Mouse (Mus musculus) liver, adult 2 months (tissue): ENCODE results near the gene Nmu. TPM values are rescaled to one million over a fixed set of nuclear protein-coding genes. Genes with fewer than 3 reads are reported as not detected.

Source experiments
- DNase-seq: peaks from one replicate; pipeline ENCODE4 v3.0.0-alpha.2; 2011; ENCODE audit warnings: low read depth, low spot score; ENCODE audit errors: extremely low read depth
- H3K27ac ChIP-seq: fragments of 200-500 bp; replicated peaks from 2 replicates; pipeline ENCODE4 v1.5.1; 2012; ENCODE audit warnings: low read depth, mild to moderate bottlenecking, control low read depth, inconsistent platforms, low read length; ENCODE audit not compliant: insufficient read depth
- H3K27me3 ChIP-seq: fragments of 200-500 bp; 2 replicates; pipeline ENCODE4 v1.6.1; 2012; ENCODE audit warnings: mild to moderate bottlenecking, moderate library complexity, low read length, inconsistent platforms; ENCODE audit not compliant: control insufficient read depth, insufficient read depth
- H3K36me3 ChIP-seq: fragments of 200-500 bp; 2 replicates; pipeline ENCODE4 v1.6.1; 2012; ENCODE audit warnings: low read length, inconsistent platforms; ENCODE audit not compliant: control insufficient read depth, insufficient read depth
- H3K4me1 ChIP-seq: fragments of 200-500 bp; 2 replicates; pipeline ENCODE4 v1.6.1; 2011; ENCODE audit warnings: low read length; ENCODE audit not compliant: control insufficient read depth, insufficient read depth
- H3K4me3 ChIP-seq: fragments of 200-500 bp; 2 replicates; pipeline ENCODE4 v1.5.1; 2011; ENCODE audit warnings: low read depth, mild to moderate bottlenecking, control low read depth, low read length, moderate library complexity; ENCODE audit not compliant: insufficient read depth
- H3K79me2 ChIP-seq: fragments of 200-500 bp; 2 replicates; pipeline ENCODE4 v1.6.1; 2012; ENCODE audit warnings: inconsistent platforms, mild to moderate bottlenecking, low read length, moderate library complexity; ENCODE audit not compliant: control insufficient read depth, insufficient read depth
- H3K9ac ChIP-seq: fragments of 200-500 bp; 2 replicates; pipeline ENCODE4 v1.6.1; 2012; ENCODE audit warnings: low read depth, mild to moderate bottlenecking, control low read depth, inconsistent platforms, low read length
- CTCF ChIP-seq: fragments of 200-500 bp; IDR thresholded peaks from 2 replicates; pipeline ENCODE4 v1.5.1; 2011; ENCODE audit warnings: low read depth, low read length, control low read depth
- POLR2A ChIP-seq: fragments of 200-500 bp; IDR thresholded peaks from 2 replicates; pipeline ENCODE4 v1.6.1; 2011; ENCODE audit warnings: low read length, control low read depth; ENCODE audit not compliant: insufficient read depth; ENCODE audit errors: extremely low read depth
- WGBS: fragments of 180-500 bp; shearing (Covaris S2); methylation state at CpG from one replicate; pipeline ENCODE4 v1.1.7; 2018; 5-methylcytosine and 5-hydroxymethylcytosine counted together
- polyA plus RNA-seq: library from polyadenylated mRNA; depleted of rRNA; stranded (reverse); fragments of >200 nt; gene quantifications from 2 replicates; pipeline ENCODE4 v1.2.3, GENCODE M21; 2012
- total RNA-seq: library from RNA; depleted of rRNA; stranded (reverse); fragments of >200 nt; gene quantifications from 2 replicates; pipeline ENCODE4 v1.2.3, GENCODE M21; 2014

Gene Nmu
- total and polyA plus RNA-seq, 2 experiments = not detected

DNA sequence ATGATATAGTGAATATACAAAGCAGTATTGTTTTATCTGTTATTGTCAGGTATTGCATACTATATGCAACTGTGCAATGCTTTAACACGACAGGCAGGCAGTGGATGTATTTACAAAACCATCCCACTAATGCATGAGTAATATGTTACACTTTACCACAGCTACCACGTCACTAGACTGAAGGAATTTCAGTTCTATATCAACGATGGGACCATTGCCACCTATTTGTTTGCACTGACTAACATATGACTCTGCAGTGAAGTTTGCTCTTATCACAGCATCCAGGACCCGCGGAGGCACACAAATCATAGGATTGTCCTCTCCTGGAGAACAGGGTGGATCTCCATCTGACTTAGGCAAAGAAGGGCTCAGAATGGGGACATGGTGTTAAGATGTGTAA lies 18.2 kb upstream of the Nmu start:
- no peak overlapping the region for H3K4me3 ChIP-seq
- 68% methylated on average over 5 of the region's 5 CpGs for WGBS
- H3K27me3 ChIP-seq = no peaks in the 10 kb centered on the region
- no peaks in the 10 kb centered on the region for H3K79me2 ChIP-seq
- no peak overlapping the region for H3K27ac ChIP-seq
- H3K4me1 ChIP-seq = no peaks in the 10 kb centered on the region
- TF ChIP-seq CTCF (no peak), POLR2A (no peak)
- H3K9ac ChIP-seq = no peak overlapping the region
- DNase-seq = no peak
- no peaks in the 10 kb centered on the region for H3K36me3 ChIP-seq

- Histone ChIP-seq H3K27ac (no peak overlapping the region), H3K4me1 (no peaks in the 10 kb centered on the region), H3K79me2 (no peaks in the 10 kb centered on the region), H3K4me3 (no peak overlapping the region), H3K27me3 (no peaks in the 10 kb centered on the region), H3K36me3 (no peaks in the 10 kb centered on the region), H3K9ac (no peak overlapping the region)
- 47% methylated on average over 3 of the region's 3 CpGs for WGBS
- DNase-seq = no peak
- TF ChIP-seq POLR2A = no peak
- TF ChIP-seq CTCF = no peak
These were observed 15.6 kb upstream of the Nmu start for GRCm38 (mm10) chr5:76379216-76379615.

DNA sequence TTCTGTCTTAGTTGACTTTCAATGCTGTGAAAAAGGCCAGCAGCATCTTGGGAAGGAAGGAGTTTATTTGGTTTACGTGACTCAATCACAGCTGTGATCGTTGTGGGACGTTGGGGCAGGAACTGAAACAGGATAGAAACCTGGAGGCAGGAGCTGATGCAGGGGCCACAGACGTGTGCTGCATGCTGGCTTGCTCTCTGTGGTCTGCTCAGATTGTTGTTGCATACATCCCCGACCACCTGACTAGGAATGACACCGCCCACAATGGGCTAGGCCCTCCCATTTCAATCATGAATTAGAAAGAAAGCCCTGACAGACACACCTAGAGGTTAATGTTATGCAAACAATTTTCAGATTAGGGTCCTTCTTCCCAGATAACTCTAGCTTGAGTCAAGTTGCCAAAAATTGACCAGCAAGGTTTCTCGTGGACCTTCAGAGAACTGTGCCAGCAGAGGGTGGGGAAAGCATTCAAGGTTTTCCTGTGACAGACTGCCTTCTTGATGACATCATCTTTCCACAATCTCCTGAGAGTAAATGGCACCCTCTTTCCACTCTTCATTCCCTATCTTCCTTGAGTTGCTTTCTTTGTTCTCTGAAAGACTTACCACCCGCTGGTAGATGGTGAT lies 5.7 kb upstream of the Nmu start:
- DNase-seq = no peak
- Histone ChIP-seq H3K4me1 (no peaks in the 10 kb centered on the region), H3K9ac (no peak overlapping the region), H3K79me2 (no peaks in the 10 kb centered on the region), H3K36me3 (no peaks in the 10 kb centered on the region), H3K4me3 (no peak overlapping the region), H3K27me3 (no peaks in the 10 kb centered on the region), H3K27ac (no peak overlapping the region)
- TF ChIP-seq POLR2A (no peak), CTCF (no peak)
- 73% methylated on average over 8 of the region's 8 CpGs for WGBS

GRCm38 (mm10) chr5:76365406-76365805 lies 1.8 kb upstream of the Nmu start:
- no peak overlapping the region for H3K4me3 ChIP-seq
- WGBS = 40% methylated on average over 5 of the region's 5 CpGs
- peaks cover 5% of the 10 kb centered on the region; the same call in 1 of the 2 replicates for H3K27me3 ChIP-seq
- no peak overlapping the region for H3K9ac ChIP-seq
- H3K79me2 ChIP-seq = no peaks in the 10 kb centered on the region
- DNase-seq = no peak
- TF ChIP-seq POLR2A (no peak), CTCF (no peak)
- H3K27ac ChIP-seq = no peak overlapping the region
- H3K36me3 ChIP-seq = no peaks in the 10 kb centered on the region
- H3K4me1 ChIP-seq = no peaks in the 10 kb centered on the region

- Histone ChIP-seq H3K79me2 (no peaks in the 10 kb centered on the region), H3K9ac (no peak overlapping the region), H3K4me3 (no peak overlapping the region), H3K4me1 (no peaks in the 10 kb centered on the region), H3K27me3 (peaks cover 5% of the 10 kb centered on the region; the same call in 1 of the 2 replicates), H3K27ac (no peak overlapping the region), H3K36me3 (no peaks in the 10 kb centered on the region)
- DNase-seq = no peak
- TF ChIP-seq CTCF = no peak
- no peak for TF ChIP-seq POLR2A
- WGBS = 84% methylated on average over 4 of the region's 4 CpGs
These were observed 2.8 kb downstream of the Nmu start for GRCm38 (mm10) chr5:76360786-76361185.

DNA sequence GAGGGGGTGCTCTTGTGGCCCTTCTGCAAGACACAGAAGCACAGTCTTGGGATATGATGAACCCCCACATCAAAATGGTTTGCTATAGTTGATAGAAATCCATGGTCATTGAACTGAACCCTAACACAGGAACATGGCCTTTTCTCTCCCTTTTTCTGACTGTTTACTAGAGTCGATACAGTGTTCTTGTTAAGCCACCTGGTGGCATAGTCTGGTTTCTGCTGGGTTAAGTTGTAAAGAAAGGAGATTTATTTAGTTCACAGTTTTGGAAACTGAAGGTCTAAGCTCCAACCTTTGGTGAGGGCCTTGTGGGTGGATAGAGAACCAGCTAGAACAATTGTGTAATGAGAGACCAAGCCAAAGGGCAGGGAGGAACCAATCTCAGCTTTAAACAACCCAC lies 3.5 kb downstream of the Nmu start:
- Histone ChIP-seq H3K27ac (no peak overlapping the region), H3K4me1 (no peaks in the 10 kb centered on the region), H3K27me3 (peaks cover 5% of the 10 kb centered on the region; the same call in 1 of the 2 replicates), H3K4me3 (no peak overlapping the region), H3K36me3 (no peaks in the 10 kb centered on the region), H3K79me2 (no peaks in the 10 kb centered on the region), H3K9ac (no peak overlapping the region)
- DNase-seq = peak; percentile 19
- 73% methylated on average over 1 of the region's 1 CpGs for WGBS
- TF ChIP-seq POLR2A (no peak), CTCF (no peak)
